Mouse (Mus musculus) embryonic stem cell, embryonic (primary cell): ENCODE results near the gene Abcb5.

ENCODE experiments used
- CTCF ChIA-PET, 4 experiments: fragments of 300-600 bp in 2 of 4; fragments of 350-600 bp in 2 of 4; sonication (Branson Sonifier 250); formaldehyde crosslinking; loops; one replicate each; lab custom pipeline; 2022; ENCODE audit warnings: inconsistent platforms in 2 of 4; lab: Charles Lee
- POLR2A ChIA-PET, 4 experiments: fragments of 300-600 bp in 2 of 4; fragments of 350-600 bp in 2 of 4; sonication (Branson Sonifier 250); formaldehyde crosslinking; loops; one replicate each; lab custom pipeline; 2022; ENCODE audit warnings: antibody characterized with exemption in 4 of 4, inconsistent platforms in 1 of 4; lab: Charles Lee

The Abcb5 gene

DNA sequence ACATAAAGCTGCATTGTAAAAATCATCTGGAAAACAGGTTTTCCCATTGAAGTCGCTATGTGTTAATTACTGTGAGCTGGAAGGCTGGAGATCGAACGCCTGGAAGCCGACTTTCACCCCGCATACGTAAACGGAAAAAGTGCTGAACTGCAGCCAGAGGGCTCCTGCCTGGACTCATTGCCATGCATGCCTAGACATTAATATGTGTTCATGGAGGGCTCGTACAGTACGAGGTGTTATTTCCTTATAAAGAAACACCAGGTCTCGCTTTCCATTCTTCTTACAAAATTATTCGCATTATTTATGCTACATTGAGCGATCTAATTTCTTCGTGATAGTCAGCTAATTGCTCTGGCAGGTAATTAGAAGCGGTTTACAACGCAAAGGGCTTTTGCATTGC, 125.9 kb downstream of the Abcb5 start:
- ChIA-PET POLR2A (no interaction called here), CTCF (no interaction called here)

DNA sequence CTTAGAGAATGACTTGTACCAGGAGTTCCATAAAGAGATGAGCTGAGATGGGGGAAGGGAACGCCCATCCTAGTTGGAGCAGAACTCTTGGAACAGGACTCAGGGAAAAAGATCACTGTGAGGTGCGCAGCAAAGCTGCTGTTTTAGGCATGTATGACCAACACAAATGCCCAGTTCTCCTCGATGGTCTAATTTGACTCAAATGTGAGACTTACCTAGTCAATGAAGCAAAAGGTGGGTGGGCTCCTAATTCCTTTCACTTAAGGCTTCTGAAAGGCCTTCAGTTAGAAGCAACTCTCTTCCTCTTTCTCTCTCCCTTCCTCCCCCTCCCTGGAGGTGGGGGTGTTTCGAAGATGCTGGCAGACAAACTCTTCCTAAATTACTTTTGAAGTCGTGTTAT, 126.8 kb downstream of the Abcb5 start:
- ChIA-PET CTCF (no interaction called here), POLR2A (no interaction called here)

DNA sequence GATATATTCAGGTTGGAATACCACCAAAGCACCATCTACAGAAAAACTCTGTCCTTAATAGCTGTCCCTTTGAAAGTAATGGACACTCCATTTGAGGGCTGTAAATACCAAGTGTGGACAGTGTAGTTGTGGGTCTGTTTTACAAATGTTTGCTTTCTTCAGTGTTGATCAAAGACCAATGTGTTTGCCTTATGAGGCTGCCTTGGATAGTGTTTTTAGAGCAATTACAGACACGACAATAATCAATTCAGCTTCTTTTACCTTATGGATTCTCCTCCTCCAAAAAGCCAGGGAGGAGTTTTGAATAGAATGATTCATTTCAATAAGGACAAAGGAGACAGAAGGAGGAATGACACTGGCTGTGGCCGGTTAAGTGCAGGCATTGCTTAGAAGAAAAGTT, 128.0 kb downstream of the Abcb5 start:
- ChIA-PET POLR2A (interaction anchor here in 2 of 4 experiments (0.6 to 2.3 kb wide), 2 partner anchors 9 to 92 kb away, joined by 5 to 20 read pairs; partner anchors contain the start of gene Sp8 (in 1 of the 2)), CTCF (interaction anchor here in 3 of 4 experiments (0.6 to 2.3 kb wide), 3 partner anchors 8 to 300 kb away, joined by 3 to 10 read pairs (median 4); partner anchors contain the start of gene Sp8 (in 1 of the 3))

DNA sequence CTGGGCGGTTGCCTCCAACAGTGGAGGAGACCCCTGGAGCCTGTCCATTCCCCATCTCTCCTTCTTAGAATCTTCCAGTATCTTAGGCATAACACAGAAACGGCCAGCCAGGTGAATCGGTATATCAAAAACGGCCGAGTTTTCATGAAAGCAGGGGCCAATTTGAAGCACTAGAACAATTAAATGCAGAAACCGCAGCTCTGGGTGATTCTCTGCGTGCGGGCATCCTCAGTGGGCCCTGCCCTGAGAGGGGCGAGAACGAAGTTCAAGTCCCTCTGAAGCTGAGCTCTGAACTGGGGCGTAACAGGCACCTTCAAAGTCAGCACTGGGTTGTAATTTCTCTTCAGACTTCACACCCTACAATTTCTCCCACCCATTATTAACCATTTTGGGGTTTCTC, 128.9 kb downstream of the Abcb5 start:
- CTCF ChIA-PET: interaction anchor here in 3 of 4 experiments (0.6 to 2.3 kb wide), 3 partner anchors 9 to 299 kb away, joined by 4 to 10 read pairs (median 4); partner anchors contain the start of gene Sp8 (in 1 of the 3)
- POLR2A ChIA-PET: interaction anchor here in 3 of 4 experiments (0.6 to 2.3 kb wide), 10 partner anchors 9 to 536 kb away, joined by 3 to 20 read pairs (median 7); partner anchors contain the start of genes Sp8 (in 2 of the 3) and Sp4 (in 1 of the 3)

DNA sequence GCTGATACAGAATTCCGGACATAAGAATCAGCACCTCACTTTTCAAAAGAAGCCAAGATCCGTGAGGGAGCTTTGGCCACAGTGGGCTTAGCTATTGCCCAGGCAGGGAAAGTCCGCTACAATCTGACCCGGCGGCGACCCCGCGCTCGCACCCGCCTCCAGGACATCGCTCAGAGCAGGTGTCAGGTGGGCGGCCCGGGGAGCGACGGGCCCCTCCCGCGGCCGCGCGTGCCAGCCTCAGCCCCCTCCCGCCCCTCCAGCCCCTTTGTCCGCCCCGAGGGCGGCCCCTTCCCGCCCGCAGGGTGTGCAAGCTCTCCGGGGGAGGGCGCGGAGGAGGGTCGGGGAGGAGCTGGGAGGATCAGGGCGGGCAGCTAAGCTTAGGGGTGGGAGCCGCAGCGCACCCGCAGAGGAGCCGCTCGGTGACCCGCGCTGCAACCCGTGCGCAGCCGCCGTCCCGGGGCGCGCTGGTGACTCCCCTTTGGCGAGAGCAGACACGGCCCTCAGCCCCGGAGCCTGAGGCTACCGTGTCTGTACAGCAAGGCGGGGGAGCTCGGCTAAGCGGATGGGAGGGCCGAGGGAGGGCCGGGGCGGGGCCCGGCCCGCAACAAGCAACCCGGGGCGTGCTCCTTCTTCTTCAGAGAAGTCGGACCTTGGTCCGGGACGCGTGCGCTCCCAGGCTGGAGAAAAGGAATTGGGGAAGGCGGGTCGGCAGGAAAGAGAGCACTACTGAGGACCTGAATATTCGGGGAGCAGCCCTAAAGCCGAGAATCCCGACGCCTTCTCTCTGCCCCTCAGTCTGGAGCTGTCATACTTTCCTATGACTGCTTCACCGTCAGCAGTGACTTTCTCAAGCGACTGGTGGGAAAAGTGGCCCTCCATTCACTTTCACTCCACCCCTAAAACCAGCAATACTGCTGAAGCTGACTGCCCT, 129.5 kb downstream of the Abcb5 start:
- ChIA-PET POLR2A (interaction anchor here in 3 of 4 experiments (0.6 to 2.3 kb wide), 13 partner anchors 9 to 535 kb away, joined by 3 to 20 read pairs (median 5); partner anchors contain the start of genes Sp8 (in 2 of the 3) and Sp4 (in 1 of the 3)), CTCF (interaction anchor here in 3 of 4 experiments (0.7 to 2.3 kb wide), 5 partner anchors 10 to 93 kb away, joined by 3 to 10 read pairs (median 3); partner anchors contain the start of gene Sp8 (in 1 of the 3))

DNA sequence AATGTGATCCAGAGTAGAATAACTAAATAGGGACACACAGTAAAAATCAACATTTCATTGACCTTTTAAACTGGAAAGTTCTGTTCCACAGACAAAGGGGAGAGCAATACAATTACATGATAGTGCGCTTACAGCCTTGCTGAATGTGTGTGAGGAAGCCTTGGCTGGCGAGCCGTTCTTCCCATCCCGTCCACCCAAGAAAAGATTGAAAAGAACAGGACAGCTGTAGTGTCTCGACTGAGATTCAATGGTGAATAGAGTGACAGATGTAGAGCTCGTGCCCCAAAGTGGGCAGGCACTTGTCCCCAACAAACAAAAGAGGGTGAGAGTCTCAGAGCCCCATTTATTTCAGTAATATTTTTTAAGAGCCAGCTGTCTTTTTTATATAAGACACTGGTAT, 136.3 kb downstream of the Abcb5 start:
- POLR2A ChIA-PET: no interaction called here
- CTCF ChIA-PET: no interaction called here
